Mouse (Mus musculus): ENCODE measurements at regions not wholly inside any gene's neighbourhood (a gene's known extent, or its start where the extent isn't known, plus 50 kb on each side); places are given as distances from the start of the nearest gene placed in this dataset.

- Histone ChIP-seq H3K36me3 (replicated peaks in 1 of 2; ENCODE audit: control insufficient read depth in 1 of 2, insufficient read depth in 1 of 2, low read length in 1 of 2) (no peaks in the 10 kb centered on the region), H3K27ac (ENCODE audit: insufficient read depth, low read depth) (no peak overlapping the region), H3K4me1 (ENCODE audit: control insufficient read depth in 1 of 2, insufficient read depth in 2 of 2) (peaks cover 0 to 13% of the 10 kb centered on the region in 2 experiments; a peak in 3 of 4 replicates), H3K9me3 (replicated peaks; ENCODE audit: low read length) (no peaks in the 10 kb centered on the region), H3K4me3 (replicated peaks in 1 of 3; ENCODE audit: low read depth in 2 of 3, low read length in 2 of 3, poor library complexity in 1 of 3) (no peak overlapping the region), H3K79me2 (replicated peaks; ENCODE audit: control insufficient read depth, extremely low read depth, insufficient read depth, poor library complexity, severe bottlenecking) (no peaks in the 10 kb centered on the region), H3K9ac (ENCODE audit: insufficient read depth, low read depth) (no peak overlapping the region), H3K4me2 (ENCODE audit: insufficient read depth, low read depth, poor library complexity, severe bottlenecking) (no peak overlapping the region), H3K27me3 (replicated peaks) (no peaks in the 10 kb centered on the region)
- dilution Hi-C loops (cut with MboI; ENCODE audit: extremely low pct_ligation_motif_present, extremely low pct_unique_long_range_greater_than_20kb, low sequenced_read_pairs) (no loop called here), in situ Hi-C loops (cut with MboI; ENCODE audit: low pct_ligation_motif_present, low pct_unique_long_range_greater_than_20kb, low sequenced_read_pairs) (no loop called here)
- no peak for DNase-seq (ENCODE audit: extremely low read depth)
- TF ChIP-seq E2F4 (IDR thresholded peaks at IDR 0.05; ENCODE audit: insufficient replicate concordance, low read depth, low read length) (no peak), UBTF (IDR thresholded peaks at IDR 0.05; ENCODE audit: low read depth, low read length) (no peak), ETS1 (conservative IDR thresholded peaks at IDR 0.05; ENCODE audit: low read depth, low read length) (no peak), NRF1 (IDR thresholded peaks at IDR 0.05; ENCODE audit: low read depth, low read length) (no peak), HCFC1 (IDR thresholded peaks at IDR 0.05; ENCODE audit: low read depth, low read length) (no peak), ELF1 (IDR thresholded peaks at IDR 0.05; ENCODE audit: low read depth, low read length) (no peak), USF1 (IDR thresholded peaks at IDR 0.05; ENCODE audit: low read depth, low read length) (no peak), MEF2A (IDR thresholded peaks at IDR 0.05; ENCODE audit: borderline replicate concordance, low read depth, low read length) (no peak), MAZ (IDR thresholded peaks at IDR 0.05; ENCODE audit: low read depth, low read length) (no peak), POLR2AphosphoS2 (IDR thresholded peaks at IDR 0.05; ENCODE audit: low read depth, low read length) (no peak), USF2 (conservative IDR thresholded peaks at IDR 0.05; ENCODE audit: low read depth, low read length) (no peak), JUND (conservative IDR thresholded peaks at IDR 0.05; ENCODE audit: low read depth, low read length) (no peak), GABPA (IDR thresholded peaks at IDR 0.05; ENCODE audit: insufficient replicate concordance, low read depth, low read length) (no peak)
These were observed 248.8 kb upstream of the Fggy start for GRCm38 (mm10) chr4:95308469-95308895.

- Histone ChIP-seq H3K27me3 (replicated peaks) (no peaks in the 10 kb centered on the region), H3K27ac (ENCODE audit: insufficient read depth, low read depth) (no peak overlapping the region), H3K36me3 (replicated peaks in 1 of 2; ENCODE audit: control insufficient read depth in 1 of 2, insufficient read depth in 1 of 2, low read length in 1 of 2) (no peaks in the 10 kb centered on the region), H3K4me2 (ENCODE audit: insufficient read depth, low read depth, poor library complexity, severe bottlenecking) (no peak overlapping the region), H3K4me3 (replicated peaks in 1 of 3; ENCODE audit: low read depth in 2 of 3, low read length in 2 of 3, poor library complexity in 1 of 3) (no peak overlapping the region), H3K79me2 (replicated peaks; ENCODE audit: control insufficient read depth, extremely low read depth, insufficient read depth, poor library complexity, severe bottlenecking) (no peaks in the 10 kb centered on the region), H3K9ac (ENCODE audit: insufficient read depth, low read depth) (no peak overlapping the region), H3K4me1 (ENCODE audit: control insufficient read depth in 1 of 2, insufficient read depth in 2 of 2) (peaks cover 0 to 11% of the 10 kb centered on the region in 2 experiments; a peak in 2 of 4 replicates), H3K9me3 (replicated peaks; ENCODE audit: low read length) (no peaks in the 10 kb centered on the region)
- in situ Hi-C loops (cut with MboI; ENCODE audit: low pct_ligation_motif_present, low pct_unique_long_range_greater_than_20kb, low sequenced_read_pairs) = no loop called here
- TF ChIP-seq ZMIZ1 (IDR thresholded peaks at IDR 0.05; ENCODE audit: low read depth, low read length) (no peak), MXI1 (IDR thresholded peaks at IDR 0.05; ENCODE audit: low read depth, low read length) (no peak), TBP (conservative IDR thresholded peaks at IDR 0.05; ENCODE audit: low read depth, low read length) (no peak)
- dilution Hi-C loops (cut with MboI; ENCODE audit: extremely low pct_ligation_motif_present, extremely low pct_unique_long_range_greater_than_20kb, low sequenced_read_pairs) = no loop called here
- no peak for DNase-seq (ENCODE audit: extremely low read depth)
These were observed 246.9 kb upstream of the Fggy start for GRCm38 (mm10) chr4:95310410-95310809.
